Mouse (Mus musculus): ENCODE results near the gene Tctn1.

Tctn1 gene

DNA sequence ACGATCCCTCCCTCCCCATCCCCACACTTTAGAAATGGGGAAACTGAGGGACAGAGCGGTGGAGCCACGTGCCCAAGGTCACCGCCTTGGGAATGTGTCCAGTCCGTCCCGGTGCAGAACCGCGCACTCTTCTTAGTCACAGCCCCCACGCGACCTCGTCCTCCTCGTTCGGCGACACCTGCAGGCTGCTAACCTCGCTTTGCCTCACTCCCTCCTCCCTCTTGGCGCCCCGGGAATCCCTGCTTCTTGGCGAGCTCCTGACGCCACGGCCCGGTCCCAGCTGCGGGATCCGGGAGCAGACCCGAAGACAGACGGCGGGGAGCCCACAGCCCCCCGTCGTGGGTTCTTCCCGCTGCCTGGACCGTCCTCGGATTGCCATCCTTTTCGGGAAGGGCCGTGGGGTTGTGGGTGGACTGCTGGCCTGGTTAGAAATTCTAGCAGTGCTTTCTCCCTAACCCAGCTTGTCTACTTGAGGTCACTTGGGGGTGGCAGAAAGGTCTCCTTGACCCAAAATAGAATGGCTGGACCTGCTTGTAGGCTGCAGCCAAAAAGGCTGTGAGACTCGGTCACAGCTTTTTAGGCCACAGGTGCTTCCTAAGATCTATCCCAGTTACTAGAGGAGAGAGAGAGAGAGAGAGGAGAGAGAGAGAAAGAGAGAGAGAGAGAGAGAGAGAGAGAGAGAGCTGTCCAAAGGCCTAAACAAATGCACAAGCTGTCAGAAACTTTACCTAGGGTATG lies 20.9 kb upstream of the Tctn1 start:
- DNase-seq: no peak

- peak; percentile 85 for DNase-seq
Measured at GRCm38 (mm10) chr5:122284183-122285028, 20.1 kb upstream of the Tctn1 start, which contains the start of gene Pptc7. Pptc7 (plus strand) TSS chr5:122284365.

GRCm38 (mm10) chr5:122283828-122284182 lies 19.5 kb upstream of the Tctn1 start:
- DNase-seq: no peak

GRCm38 (mm10) chr5:122280827-122281462 lies 16.7 kb upstream of the Tctn1 start:
- no peak for DNase-seq

- DNase-seq: no peak
Measured at GRCm38 (mm10) chr5:122280422-122280826, 16.2 kb upstream of the Tctn1 start.

- no peak for DNase-seq
Measured at GRCm38 (mm10) chr5:122279799-122280421, 15.7 kb upstream of the Tctn1 start.

DNA sequence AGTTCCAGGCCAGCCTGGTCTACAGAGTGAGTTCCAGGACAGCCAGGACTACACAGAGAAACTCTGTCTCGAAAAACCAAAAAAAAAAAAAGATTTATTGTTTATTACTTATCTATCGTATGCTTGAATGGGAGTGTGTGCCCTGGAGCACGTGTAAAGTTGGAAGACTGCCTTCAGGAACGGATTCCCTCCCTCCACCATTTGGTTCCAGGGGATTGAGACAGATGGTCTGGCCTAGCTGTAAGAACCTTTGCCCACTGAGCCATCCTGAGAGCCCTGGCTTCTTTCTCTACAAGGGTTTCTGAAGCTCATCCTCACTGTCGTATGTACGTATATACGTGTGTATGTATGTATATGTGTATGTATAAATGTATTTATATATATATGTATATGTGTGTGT lies 14.7 kb upstream of the Tctn1 start:
- DNase-seq: no peak

GRCm38 (mm10) chr5:122274785-122275184 lies 10.5 kb upstream of the Tctn1 start:
- DNase-seq: no peak

DNA sequence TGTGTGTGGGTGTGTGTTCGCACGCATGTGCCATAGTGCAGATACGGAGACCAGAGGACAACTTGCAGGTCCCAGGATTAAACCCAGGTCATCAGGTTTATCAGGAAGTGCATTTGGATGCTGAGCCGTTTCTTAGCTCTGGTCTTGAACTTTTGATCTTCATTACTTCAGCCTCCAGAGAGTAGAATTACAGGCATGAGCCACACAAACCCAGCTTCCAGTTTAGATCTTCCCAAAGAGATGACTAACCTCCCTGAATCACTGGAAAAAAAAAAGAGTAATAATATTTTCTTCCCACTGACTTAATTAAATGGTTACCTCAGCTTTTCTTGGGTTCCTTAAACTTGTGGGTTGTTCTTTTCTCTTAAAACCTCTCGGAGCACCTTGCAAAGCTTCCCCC lies 8.6 kb upstream of the Tctn1 start:
- DNase-seq: no peak

DNA sequence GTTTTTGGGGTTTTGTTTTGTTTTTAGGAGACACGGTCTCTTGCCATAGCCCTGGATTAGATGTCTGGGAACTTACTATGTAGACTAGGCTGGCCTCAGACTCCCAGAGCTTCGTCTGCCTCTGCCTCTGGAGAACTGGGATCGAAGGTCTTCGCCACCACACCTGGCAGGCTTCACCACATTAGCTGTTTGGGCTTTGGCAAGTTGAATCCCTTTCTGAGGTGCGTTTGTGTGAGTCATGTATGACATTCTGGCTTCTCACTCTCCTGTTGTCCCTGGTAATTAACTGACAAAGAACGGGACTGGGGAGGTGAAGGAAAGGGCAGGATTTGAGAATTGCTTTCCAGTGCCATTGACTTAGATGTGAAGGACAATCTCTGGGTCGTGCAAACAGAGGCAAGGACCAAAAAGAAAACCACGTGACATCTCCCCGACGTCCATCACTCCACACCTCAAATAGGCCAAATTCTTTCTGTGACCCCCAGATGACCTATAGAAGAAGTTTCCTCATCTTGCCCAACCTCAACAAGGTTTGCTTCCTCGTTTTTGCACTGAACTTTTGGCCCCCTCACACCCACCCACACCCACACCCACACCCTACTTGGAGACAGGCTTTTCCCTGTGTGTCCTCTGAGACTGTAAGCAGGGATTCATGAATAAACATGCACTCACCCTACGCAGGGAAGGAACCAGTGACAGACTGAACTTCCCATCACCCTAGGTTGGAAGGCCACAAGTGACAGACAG lies 4.8 kb upstream of the Tctn1 start:
- no peak for DNase-seq

DNA sequence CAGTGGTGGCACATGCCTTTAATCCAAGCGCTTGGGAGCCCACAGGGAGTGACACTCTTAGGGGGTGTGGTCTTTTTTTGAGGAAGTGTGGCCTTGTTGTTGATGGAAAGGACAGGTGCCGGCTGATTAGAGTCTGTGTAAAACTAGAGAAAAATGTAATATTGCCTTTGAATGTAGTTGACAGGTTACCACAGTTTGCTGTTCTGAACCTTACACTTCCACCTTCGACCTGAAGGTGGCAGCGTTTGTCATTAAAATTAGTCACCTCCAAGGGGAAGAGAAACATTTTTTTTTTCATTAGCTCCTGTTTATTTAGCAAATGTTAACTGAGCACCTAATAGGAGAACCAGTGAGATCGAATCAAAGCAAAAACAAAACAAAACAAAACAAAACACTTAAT lies 3.6 kb upstream of the Tctn1 start:
- peak; percentile 59 for DNase-seq

DNA sequence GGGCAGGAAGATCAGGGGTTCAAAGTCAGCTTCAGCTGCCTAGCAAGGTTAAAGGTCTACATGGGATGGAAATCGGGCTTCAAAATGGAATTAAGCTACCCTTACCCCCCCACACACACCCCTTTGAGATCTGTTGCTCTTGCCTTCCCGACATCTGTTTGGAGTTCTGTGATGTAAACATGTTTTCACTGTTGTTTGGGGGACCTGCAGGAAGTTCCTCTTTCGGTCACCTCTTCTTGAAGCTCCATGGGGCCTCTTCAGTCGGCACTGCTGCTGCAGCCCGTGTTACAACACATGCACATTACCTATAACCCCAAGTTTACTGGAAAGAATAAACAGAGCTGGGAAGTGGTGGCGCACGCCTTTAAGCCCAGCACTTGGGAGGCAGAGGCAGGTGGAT lies 2.9 kb upstream of the Tctn1 start:
- DNase-seq: no peak

- no peak for DNase-seq
Measured at GRCm38 (mm10) chr5:122265942-122266341, 1.7 kb upstream of the Tctn1 start.

GRCm38 (mm10) chr5:122265187-122265586 lies 927 bp upstream of the Tctn1 start:
- DNase-seq: no peak

DNA sequence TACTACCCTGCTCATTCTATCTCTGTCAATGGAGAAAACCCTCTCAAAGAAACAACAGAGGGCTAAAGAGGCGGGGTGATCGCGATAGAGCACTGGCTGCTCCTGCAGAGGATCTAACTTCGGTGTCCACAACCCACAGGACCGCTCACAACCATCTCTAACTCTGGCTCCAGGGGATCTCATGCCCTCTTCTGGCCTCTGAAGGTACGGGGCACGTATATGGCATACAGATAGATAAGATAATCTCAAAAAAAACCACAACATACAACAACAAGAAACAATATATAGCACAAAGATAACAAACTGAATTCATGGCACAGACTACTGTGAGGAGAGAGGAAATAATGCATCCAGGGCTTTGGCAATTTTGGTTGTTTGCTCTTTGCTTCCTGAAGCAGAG lies 2.2 kb downstream of the Tctn1 start:
- DNase-seq: no peak

- no peak for DNase-seq
Measured at GRCm38 (mm10) chr5:122258027-122258741, 6.1 kb downstream of the Tctn1 start.

- DNase-seq: no peak
Measured at GRCm38 (mm10) chr5:122251895-122252606, 12.2 kb downstream of the Tctn1 start.

- no peak for DNase-seq
Measured at GRCm38 (mm10) chr5:122249281-122249680, 15.0 kb downstream of the Tctn1 start.

DNA sequence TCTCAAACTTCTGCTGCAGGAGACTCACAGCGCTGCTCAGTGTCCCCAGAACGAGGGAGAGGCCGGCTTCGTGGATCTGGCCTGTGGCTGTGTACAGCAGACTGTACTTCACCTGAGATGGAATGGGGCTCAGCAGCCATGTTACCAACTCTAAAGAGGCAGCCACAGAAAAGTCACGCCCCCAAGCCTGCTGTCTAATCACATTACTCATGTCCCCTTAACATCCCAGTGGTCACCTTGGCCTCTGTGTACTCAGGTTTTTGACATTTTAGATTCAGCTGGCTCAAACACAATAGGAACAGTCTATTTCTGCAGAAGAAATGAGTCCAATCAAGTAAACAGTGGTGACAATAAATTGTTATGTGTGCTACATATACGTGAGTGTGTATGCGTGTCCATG lies 16.3 kb downstream of the Tctn1 start:
- no peak for DNase-seq

DNA sequence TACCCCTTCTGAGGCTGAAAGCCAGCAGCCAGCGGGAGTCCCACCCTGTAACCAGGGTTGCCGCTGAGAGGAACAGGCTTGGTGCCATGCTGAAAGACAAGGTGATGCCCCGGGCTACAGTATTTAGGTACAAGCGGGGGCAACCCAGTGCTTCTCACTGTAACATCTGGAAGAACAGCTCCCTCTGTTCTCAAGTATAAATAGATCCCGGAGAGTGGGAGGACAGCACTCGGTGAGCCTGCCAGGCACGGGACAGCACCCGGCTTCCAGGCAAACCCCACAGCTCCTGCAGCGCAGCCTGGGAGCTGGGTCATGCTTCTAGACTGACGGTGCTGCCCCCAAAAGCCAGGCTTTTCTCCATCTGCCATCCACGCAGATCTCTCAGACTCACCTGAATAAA lies 16.7 kb downstream of the Tctn1 start:
- no peak for DNase-seq

DNA sequence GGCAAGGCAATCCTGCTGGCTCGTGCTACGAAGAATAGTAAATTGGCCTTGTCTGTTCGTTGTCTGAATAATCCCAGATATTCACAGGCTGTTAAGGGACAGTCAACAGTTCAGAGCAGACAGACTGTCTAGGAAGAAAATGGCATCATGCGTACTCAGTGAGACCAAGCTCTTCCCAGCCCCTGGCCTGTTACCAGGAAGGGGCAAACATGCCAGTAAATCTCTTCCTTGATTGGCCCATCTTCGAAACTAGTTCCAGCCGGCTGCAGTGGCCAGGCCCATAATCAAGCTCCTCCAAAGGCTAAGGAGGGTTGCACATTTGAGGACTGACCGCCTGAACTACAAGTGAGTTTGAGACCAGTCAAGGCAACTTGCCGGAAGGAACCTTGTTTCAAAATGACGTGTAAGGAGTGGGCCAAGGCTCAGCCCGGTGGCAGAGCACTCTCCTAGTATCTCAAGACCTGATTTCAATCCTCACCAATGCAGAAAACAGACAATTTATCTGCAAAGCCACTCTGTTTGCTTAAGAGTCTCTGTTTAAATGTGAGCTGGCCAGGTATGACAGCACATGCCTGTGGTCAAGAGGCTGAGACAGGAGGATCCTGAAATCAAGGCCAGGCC lies 17.6 kb downstream of the Tctn1 start:
- DNase-seq: no peak

Measured in right cerebral cortex, postnatal 25 days (tissue).